Mouse (Mus musculus) CD4-positive naive resting alpha-beta T cell, adult 76 days (primary cell): ENCODE results near the gene Cyth3. TPM values are rescaled to one million over a fixed set of nuclear protein-coding genes. Genes with fewer than 3 reads are reported as not detected.

Experiments used
- total RNA-seq: library from RNA; stranded (reverse); gene quantifications from one replicate; pipeline ENCODE4 v1.2.4, GENCODE M21; 2023

Cyth3 gene
- total RNA-seq, result 42.6 TPM

GRCm38 (mm10) chr5:143621893-143622622 lies at the start of gene Cyth3:
TSS of gene Cyth3 (plus strand) at chr5:143622447.

GRCm38 (mm10) chr5:143732180-143732891 lies 110.1 kb downstream of the Cyth3 start, which contains the start of gene Usp42:
TSS of gene Usp42 (minus strand) at chr5:143732280.

Other genes with a start within 250 kb of the Cyth3 start
- 20.9 TPM for gene Kdelr2, start 218.6 kb upstream of the Cyth3 start, total RNA-seq
- gene Daglb, start 157.9 kb upstream of the Cyth3 start, total RNA-seq, result 6.9 TPM
- 277 TPM for gene Rac1, start 94.4 kb upstream of the Cyth3 start, total RNA-seq
- gene Usp42, start 109.8 kb downstream of the Cyth3 start, total RNA-seq, result 38.0 TPM
- gene Eif2ak1, start 195.3 kb downstream of the Cyth3 start, total RNA-seq, result 41.9 TPM